Mouse (Mus musculus): Measurements from ENCODE around the gene 1700066M21Rik. TPM values are rescaled to one million over a fixed set of nuclear protein-coding genes. Genes with fewer than 3 reads are reported as not detected.

1700066M21Rik gene
- polyA plus RNA-seq, 1 experiment from 2014 or later, result 10.9 TPM

GRCm38 (mm10) chr1:57347487-57347886, 29.9 kb upstream of the 1700066M21Rik start:
- no peak overlapping the region for H3K4me2 ChIP-seq (ENCODE audit: low read depth, low read length)
- no peak overlapping the region for H3K9ac ChIP-seq (ENCODE audit: low read depth, low read length)
- H3K4me3 ChIP-seq (ENCODE audit: low read length), result no peak overlapping the region
- H3K27me3 ChIP-seq (replicated peaks; ENCODE audit: control insufficient read depth, insufficient read depth, low read length), result no peaks in the 10 kb centered on the region
- H3K9me3 ChIP-seq (ENCODE audit: control insufficient read depth, low read length), result no peaks in the 10 kb centered on the region
- H3K27ac ChIP-seq (ENCODE audit: low read length), result no peak overlapping the region
- H3K4me1 ChIP-seq (ENCODE audit: control insufficient read depth, insufficient read depth, low read length), result no peaks in the 10 kb centered on the region
- no peak for ATAC-seq
- H3K36me3 ChIP-seq (ENCODE audit: control insufficient read depth, insufficient read depth, low read length), result no peaks in the 10 kb centered on the region

DNA sequence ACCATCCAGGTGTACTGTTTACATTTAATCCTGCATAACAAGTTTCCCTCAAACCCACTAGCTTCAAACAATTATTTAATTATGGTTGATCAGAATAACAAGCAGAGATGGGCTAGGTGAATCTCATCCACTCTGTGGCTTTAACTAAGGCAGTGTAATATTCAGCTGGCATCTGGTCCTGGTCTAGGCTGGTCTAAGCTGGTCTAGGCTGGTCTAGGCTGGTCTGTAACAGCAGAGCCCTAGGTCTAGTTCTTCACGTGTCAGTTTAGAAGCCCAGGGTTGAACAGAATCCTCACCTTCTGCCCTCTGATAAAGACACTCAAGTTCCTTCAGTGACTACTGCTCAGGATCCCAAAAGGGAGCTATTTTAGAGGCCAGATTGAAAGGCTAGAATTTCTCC, 25.5 kb upstream of the 1700066M21Rik start:
- 55% methylated on average over 1 of the region's 1 CpGs for WGBS

GRCm38 (mm10) chr1:57358546-57358945, 18.9 kb upstream of the 1700066M21Rik start:
- Histone ChIP-seq H3K27ac (ENCODE audit: low read length) (no peak overlapping the region), H3K9me3 (ENCODE audit: control insufficient read depth, low read length) (no peaks in the 10 kb centered on the region), H3K4me1 (ENCODE audit: control insufficient read depth, insufficient read depth, low read length) (no peaks in the 10 kb centered on the region), H3K36me3 (ENCODE audit: control insufficient read depth, insufficient read depth, low read length) (no peaks in the 10 kb centered on the region), H3K4me3 (ENCODE audit: low read length) (no peak overlapping the region), H3K4me2 (ENCODE audit: low read depth, low read length) (no peak overlapping the region), H3K9ac (ENCODE audit: low read depth, low read length) (no peak overlapping the region), H3K27me3 (replicated peaks; ENCODE audit: control insufficient read depth, insufficient read depth, low read length) (no peaks in the 10 kb centered on the region)
- no peak for ATAC-seq
- 85% methylated on average over 5 of the region's 5 CpGs for WGBS

More for the DNA sequence above, 25.5 kb upstream of the 1700066M21Rik start:
- no peak for ATAC-seq
- Histone ChIP-seq H3K9me3 (ENCODE audit: control insufficient read depth, low read length) (no peaks in the 10 kb centered on the region), H3K4me2 (ENCODE audit: low read depth, low read length) (no peak overlapping the region), H3K4me3 (ENCODE audit: low read length) (no peak overlapping the region), H3K27me3 (replicated peaks; ENCODE audit: control insufficient read depth, insufficient read depth, low read length) (no peaks in the 10 kb centered on the region), H3K9ac (ENCODE audit: low read depth, low read length) (no peak overlapping the region), H3K27ac (ENCODE audit: low read length) (no peak overlapping the region), H3K36me3 (ENCODE audit: control insufficient read depth, insufficient read depth, low read length) (no peaks in the 10 kb centered on the region), H3K4me1 (ENCODE audit: control insufficient read depth, insufficient read depth, low read length) (no peaks in the 10 kb centered on the region)

DNA sequence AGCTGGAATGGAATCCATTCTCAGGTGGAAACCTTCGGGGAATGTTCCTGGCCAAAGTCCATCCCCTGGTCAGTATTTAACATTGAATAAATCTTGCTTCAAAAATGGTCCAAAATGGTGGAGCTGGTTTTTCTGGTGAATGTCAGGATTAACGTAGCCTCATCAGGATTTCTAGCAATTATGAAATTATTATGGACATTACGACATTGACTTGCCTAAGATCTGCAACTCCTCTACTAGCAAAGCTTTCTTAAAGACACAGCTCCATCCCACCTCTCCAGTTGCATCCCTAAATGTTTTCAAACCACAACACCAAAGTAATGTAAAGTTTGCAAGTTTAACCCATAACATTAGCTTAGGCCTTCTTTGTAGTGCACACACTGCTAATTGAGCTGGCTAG, 10.0 kb upstream of the 1700066M21Rik start:
- ATAC-seq, result no peak
- H3K9me3 ChIP-seq (ENCODE audit: control insufficient read depth, low read length), result no peaks in the 10 kb centered on the region
- no peak overlapping the region for H3K4me2 ChIP-seq (ENCODE audit: low read depth, low read length)
- no peaks in the 10 kb centered on the region for H3K4me1 ChIP-seq (ENCODE audit: control insufficient read depth, insufficient read depth, low read length)
- no peak overlapping the region for H3K9ac ChIP-seq (ENCODE audit: low read depth, low read length)
- H3K27ac ChIP-seq (ENCODE audit: low read length), result no peak overlapping the region
- WGBS, result 87% methylated on average over 3 of the region's 3 CpGs
- H3K27me3 ChIP-seq (replicated peaks; ENCODE audit: control insufficient read depth, insufficient read depth, low read length), result no peaks in the 10 kb centered on the region
- H3K36me3 ChIP-seq (ENCODE audit: control insufficient read depth, insufficient read depth, low read length), result no peaks in the 10 kb centered on the region
- H3K4me3 ChIP-seq (ENCODE audit: low read length), result no peak overlapping the region

- WGBS, result 88% methylated on average over 4 of the region's 4 CpGs
- Histone ChIP-seq H3K4me3 (ENCODE audit: low read length) (no peak overlapping the region), H3K4me2 (ENCODE audit: low read depth, low read length) (no peak overlapping the region), H3K27ac (ENCODE audit: low read length) (no peak overlapping the region), H3K27me3 (replicated peaks; ENCODE audit: control insufficient read depth, insufficient read depth, low read length) (no peaks in the 10 kb centered on the region), H3K36me3 (ENCODE audit: control insufficient read depth, insufficient read depth, low read length) (no peaks in the 10 kb centered on the region), H3K9ac (ENCODE audit: low read depth, low read length) (no peak overlapping the region), H3K4me1 (ENCODE audit: control insufficient read depth, insufficient read depth, low read length) (no peaks in the 10 kb centered on the region), H3K9me3 (ENCODE audit: control insufficient read depth, low read length) (no peaks in the 10 kb centered on the region)
- no peak for ATAC-seq
These were observed 8.3 kb upstream of the 1700066M21Rik start for GRCm38 (mm10) chr1:57369111-57369510.

DNA sequence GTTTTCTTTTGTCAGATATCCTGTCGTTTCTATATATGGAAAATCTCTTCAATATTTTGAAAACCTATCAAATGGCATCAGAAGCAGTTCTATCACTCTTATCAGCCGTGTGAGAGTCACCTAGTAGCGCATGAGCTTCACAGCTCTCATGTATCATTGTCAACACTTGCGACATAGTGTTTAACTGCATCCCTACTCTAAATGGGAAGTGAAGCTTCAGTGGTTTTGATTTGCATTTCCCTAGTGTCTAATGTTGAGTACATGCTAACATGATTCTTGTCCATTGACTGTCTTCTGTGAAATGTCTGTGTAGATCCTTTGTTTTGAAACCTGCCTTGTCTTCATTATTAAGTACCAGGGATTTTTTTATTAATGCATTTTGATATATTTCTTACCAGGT, 7.0 kb upstream of the 1700066M21Rik start:
- Histone ChIP-seq H3K4me1 (ENCODE audit: control insufficient read depth, insufficient read depth, low read length) (no peaks in the 10 kb centered on the region), H3K9me3 (ENCODE audit: control insufficient read depth, low read length) (no peaks in the 10 kb centered on the region), H3K4me3 (ENCODE audit: low read length) (no peak overlapping the region), H3K4me2 (ENCODE audit: low read depth, low read length) (no peak overlapping the region), H3K36me3 (ENCODE audit: control insufficient read depth, insufficient read depth, low read length) (no peaks in the 10 kb centered on the region), H3K27ac (ENCODE audit: low read length) (no peak overlapping the region), H3K9ac (ENCODE audit: low read depth, low read length) (no peak overlapping the region), H3K27me3 (replicated peaks; ENCODE audit: control insufficient read depth, insufficient read depth, low read length) (no peaks in the 10 kb centered on the region)
- 83% methylated on average over 4 of the region's 4 CpGs for WGBS
- no peak for ATAC-seq

GRCm38 (mm10) chr1:57375276-57375675, 2.1 kb upstream of the 1700066M21Rik start:
- Histone ChIP-seq H3K9me3 (ENCODE audit: control insufficient read depth, low read length) (no peaks in the 10 kb centered on the region), H3K4me3 (ENCODE audit: low read length) (no peak overlapping the region), H3K27me3 (replicated peaks; ENCODE audit: control insufficient read depth, insufficient read depth, low read length) (no peaks in the 10 kb centered on the region), H3K4me1 (ENCODE audit: control insufficient read depth, insufficient read depth, low read length) (peaks cover 5% of the 10 kb centered on the region), H3K4me2 (ENCODE audit: low read depth, low read length) (no peak overlapping the region), H3K36me3 (ENCODE audit: control insufficient read depth, insufficient read depth, low read length) (no peaks in the 10 kb centered on the region), H3K27ac (ENCODE audit: low read length) (no peak overlapping the region), H3K9ac (ENCODE audit: low read depth, low read length) (no peak overlapping the region)
- ATAC-seq, result no peak
- 95% methylated on average over 2 of the region's 2 CpGs for WGBS

DNA sequence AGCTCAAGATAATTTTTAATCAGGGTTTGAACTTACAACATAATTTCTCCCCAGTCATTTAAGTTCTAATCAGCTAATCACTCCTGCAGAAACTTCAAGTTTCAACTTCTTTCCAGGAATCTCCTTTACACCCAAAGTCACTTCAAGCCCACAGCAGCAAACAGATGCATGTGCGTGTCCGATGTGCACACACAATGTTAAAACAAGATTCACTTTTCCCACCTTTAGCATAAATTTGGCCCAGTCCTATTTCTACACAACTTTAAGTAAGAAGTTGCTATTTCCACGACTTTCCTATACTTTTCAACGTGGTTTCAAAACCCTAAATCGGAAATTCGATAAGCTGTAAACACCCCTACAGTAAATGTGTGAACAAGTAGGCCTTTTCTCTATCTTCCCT, 614 bp upstream of the 1700066M21Rik start:
- H3K9ac ChIP-seq (ENCODE audit: low read depth, low read length), result peak overlapping the region; percentile 36
- H3K9me3 ChIP-seq (ENCODE audit: control insufficient read depth, low read length), result no peaks in the 10 kb centered on the region
- H3K4me3 ChIP-seq (ENCODE audit: low read length), result peak overlapping the region; percentile 92
- peak overlapping the region; percentile 46 for H3K4me2 ChIP-seq (ENCODE audit: low read depth, low read length)
- 68% methylated on average over 6 of the region's 6 CpGs for WGBS
- no peak overlapping the region for H3K27ac ChIP-seq (ENCODE audit: low read length)
- H3K27me3 ChIP-seq (replicated peaks; ENCODE audit: control insufficient read depth, insufficient read depth, low read length), result no peaks in the 10 kb centered on the region
- ATAC-seq, result no peak
- peaks cover 5% of the 10 kb centered on the region for H3K4me1 ChIP-seq (ENCODE audit: control insufficient read depth, insufficient read depth, low read length)
- no peaks in the 10 kb centered on the region for H3K36me3 ChIP-seq (ENCODE audit: control insufficient read depth, insufficient read depth, low read length)

GRCm38 (mm10) chr1:57386519-57386918, 9.1 kb downstream of the 1700066M21Rik start:
- Histone ChIP-seq H3K4me3 (ENCODE audit: low read length) (no peak overlapping the region), H3K36me3 (ENCODE audit: control insufficient read depth, insufficient read depth, low read length) (peaks cover 3% of the 10 kb centered on the region; the same call in 1 of the 2 replicates), H3K9ac (ENCODE audit: low read depth, low read length) (no peak overlapping the region), H3K27ac (ENCODE audit: low read length) (no peak overlapping the region), H3K4me1 (ENCODE audit: control insufficient read depth, insufficient read depth, low read length) (no peaks in the 10 kb centered on the region), H3K9me3 (ENCODE audit: control insufficient read depth, low read length) (no peaks in the 10 kb centered on the region), H3K4me2 (ENCODE audit: low read depth, low read length) (no peak overlapping the region), H3K27me3 (replicated peaks; ENCODE audit: control insufficient read depth, insufficient read depth, low read length) (no peaks in the 10 kb centered on the region)
- ATAC-seq, result no peak

DNA sequence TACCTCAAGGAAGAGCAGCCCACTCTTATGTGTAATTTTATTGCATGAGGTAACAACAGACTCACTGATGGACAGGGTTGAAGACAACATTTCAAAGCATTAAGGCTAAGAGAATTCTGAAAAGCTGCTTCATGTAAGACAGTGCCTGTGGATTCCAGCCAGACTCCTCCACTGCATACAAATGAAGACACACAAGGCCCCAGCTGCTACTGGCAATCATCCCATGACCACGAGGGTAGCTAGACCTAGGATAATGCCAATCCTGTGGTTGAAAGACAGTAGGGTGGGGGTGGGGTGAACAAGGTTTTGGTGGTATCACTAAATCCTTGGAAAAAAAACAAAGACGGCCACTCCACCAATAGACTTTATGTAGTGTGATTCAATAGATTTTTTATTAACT, 10.5 kb downstream of the 1700066M21Rik start:
- Histone ChIP-seq H3K27me3 (replicated peaks; ENCODE audit: control insufficient read depth, insufficient read depth, low read length) (no peaks in the 10 kb centered on the region), H3K4me3 (ENCODE audit: low read length) (no peak overlapping the region), H3K36me3 (ENCODE audit: control insufficient read depth, insufficient read depth, low read length) (peaks cover 3% of the 10 kb centered on the region; the same call in 1 of the 2 replicates), H3K4me2 (ENCODE audit: low read depth, low read length) (no peak overlapping the region), H3K9ac (ENCODE audit: low read depth, low read length) (no peak overlapping the region), H3K9me3 (ENCODE audit: control insufficient read depth, low read length) (no peaks in the 10 kb centered on the region), H3K4me1 (ENCODE audit: control insufficient read depth, insufficient read depth, low read length) (no peaks in the 10 kb centered on the region), H3K27ac (ENCODE audit: low read length) (no peak overlapping the region)
- WGBS, result 76% methylated on average over 2 of the region's 2 CpGs
- ATAC-seq, result no peak

Measured in intestine, embryonic 16.5 days (tissue).